ENCODE assay signal across 28 mouse cellular contexts in the genomic region with DNA sequence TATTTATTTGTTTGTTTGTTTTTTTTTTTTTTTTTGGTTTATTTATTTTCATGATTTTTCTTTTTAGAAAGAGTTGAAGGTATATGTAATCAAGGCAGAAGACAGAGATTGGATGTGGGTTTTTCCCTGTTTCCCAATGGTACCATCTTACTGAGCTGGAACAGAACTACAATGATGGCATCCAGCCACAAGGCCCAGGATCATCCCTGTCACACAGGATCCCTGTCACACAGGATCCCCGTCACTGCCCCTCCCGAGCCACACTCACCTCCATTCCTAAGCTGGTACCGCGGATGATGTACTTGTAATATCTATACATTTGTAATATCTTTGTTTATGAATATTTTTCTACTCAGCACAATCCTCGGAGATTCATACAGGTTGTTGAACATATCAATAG. TPM values are rescaled to one million over a fixed set of nuclear protein-coding genes. Genes with fewer than 3 reads are reported as not detected.
"Had no signal": no experiment of that assay in that cellular context is flagged by ENCODE, and none has a peak within 500 bp of the region (broad histone marks: within the 10 kb centered on the region; RNA-seq: fewer than 3 reads in every experiment).

No protein-coding gene starts in this region.

- H3K4me1 ChIP-seq: limb, embryonic 10.5 days; limb, embryonic 12.5 days; limb, embryonic 13.5 days; limb, embryonic 15.5 days; liver, embryonic 12.5 days; liver, embryonic 13.5 days; liver, embryonic 15.5 days; lung, embryonic 15.5 days; megakaryocyte, embryonic 14.5 days; midbrain, embryonic 10.5 days; midbrain, embryonic 12.5 days; midbrain, embryonic 13.5 days; midbrain, embryonic 15.5 days; neural tube, embryonic 12.5 days had no signal

- H3K27me3 ChIP-seq: limb, embryonic 12.5 days; limb, embryonic 13.5 days; limb, embryonic 15.5 days; liver, embryonic 12.5 days; liver, embryonic 13.5 days; liver, embryonic 15.5 days; lung, embryonic 15.5 days; megakaryocyte, embryonic 14.5 days; midbrain, embryonic 12.5 days; midbrain, embryonic 13.5 days; midbrain, embryonic 15.5 days; neural tube, embryonic 12.5 days had no signal

- DNase-seq: left cerebral cortex, postnatal 4 days; liver; liver, embryonic 13.5 days; liver, postnatal 0 days; lung, adult 18-20 months; lung, adult 2 months; lung, embryonic 14.5 days; lung, postnatal 10 days; lung, postnatal 14 days; lung, postnatal 36 days; lung, postnatal 4 days; midbrain, embryonic 14.5 days had no signal

- H3K4me3 ChIP-seq: limb, embryonic 10.5 days; limb, embryonic 12.5 days; limb, embryonic 13.5 days; limb, embryonic 15.5 days; liver, embryonic 12.5 days; liver, embryonic 13.5 days; liver, embryonic 15.5 days; lung, embryonic 15.5 days; megakaryocyte, embryonic 14.5 days; midbrain, embryonic 10.5 days; midbrain, embryonic 12.5 days; midbrain, embryonic 13.5 days; midbrain, embryonic 15.5 days; myocyte; neural tube, embryonic 12.5 days had no signal

- H3K27ac ChIP-seq: limb, embryonic 10.5 days; limb, embryonic 12.5 days; limb, embryonic 13.5 days; limb, embryonic 15.5 days; liver, embryonic 12.5 days; liver, embryonic 13.5 days; liver, embryonic 14.5 days; liver, embryonic 15.5 days; lung, embryonic 15.5 days; macrophage; midbrain, embryonic 10.5 days; midbrain, embryonic 12.5 days; midbrain, embryonic 13.5 days; midbrain, embryonic 15.5 days; neural tube, embryonic 12.5 days had no signal

RNA-seq across cellular contexts. Expression of gene Adcy1, which starts 27.8 kb away (rescaled TPM):
- polyA plus RNA-seq: macrophage had no signal
